Mouse (Mus musculus) frontal cortex, postnatal 25 days (tissue): Measurements from ENCODE around the gene Eefsec.

Experiments used
- DNase-seq, 2 experiments: peaks; one replicate each; pipeline ENCODE4 v3.0.0; 2022; ENCODE audit warnings: low spot score in 2 of 2

The Eefsec gene

GRCm38 (mm10) chr6:88262160-88262559, 184.2 kb downstream of the Eefsec start:
- peak in 1 of 2 experiments; percentile 12 for DNase-seq

DNA sequence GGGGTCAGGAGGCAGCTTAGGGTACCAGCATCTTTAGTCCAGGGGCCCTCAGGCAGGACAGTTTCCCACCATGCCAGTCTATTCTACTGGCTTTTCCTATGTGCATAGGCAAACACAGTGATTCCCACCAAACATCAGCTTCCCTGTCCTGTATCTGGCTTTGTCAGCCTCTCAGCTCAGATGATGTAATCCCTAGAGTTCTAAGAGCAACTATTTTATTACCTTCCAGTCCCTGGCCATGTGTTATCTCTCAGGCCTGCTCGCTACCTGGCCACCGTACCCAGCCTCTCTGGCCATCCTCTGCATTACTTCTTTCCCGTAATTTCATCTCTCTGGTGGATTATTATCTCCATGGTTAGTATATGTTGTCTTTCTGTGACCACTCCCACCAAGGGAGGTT, 185.7 kb downstream of the Eefsec start:
- DNase-seq: no peak

GRCm38 (mm10) chr6:88259621-88260020, 186.7 kb downstream of the Eefsec start:
- no peak for DNase-seq

DNA sequence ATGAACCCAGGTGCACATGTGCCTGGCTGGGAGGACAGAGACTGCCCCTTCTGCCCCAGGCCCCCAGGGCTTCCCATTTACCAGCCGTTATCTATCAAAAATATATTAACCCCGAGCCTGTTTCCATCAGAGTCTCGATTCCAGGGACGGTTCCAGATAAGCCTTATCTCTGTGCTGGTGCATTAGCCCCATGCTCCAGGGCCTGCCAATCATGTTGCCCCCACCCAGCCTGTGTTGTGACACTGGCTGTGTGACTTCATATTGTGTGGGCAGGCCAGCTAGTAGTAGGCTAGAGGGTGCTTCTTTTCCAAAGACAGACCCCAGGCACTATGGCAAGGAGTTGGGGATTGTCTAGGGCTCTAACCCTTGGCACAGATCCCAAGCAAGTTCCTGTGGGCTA, 190.9 kb downstream of the Eefsec start:
- no peak for DNase-seq

DNA sequence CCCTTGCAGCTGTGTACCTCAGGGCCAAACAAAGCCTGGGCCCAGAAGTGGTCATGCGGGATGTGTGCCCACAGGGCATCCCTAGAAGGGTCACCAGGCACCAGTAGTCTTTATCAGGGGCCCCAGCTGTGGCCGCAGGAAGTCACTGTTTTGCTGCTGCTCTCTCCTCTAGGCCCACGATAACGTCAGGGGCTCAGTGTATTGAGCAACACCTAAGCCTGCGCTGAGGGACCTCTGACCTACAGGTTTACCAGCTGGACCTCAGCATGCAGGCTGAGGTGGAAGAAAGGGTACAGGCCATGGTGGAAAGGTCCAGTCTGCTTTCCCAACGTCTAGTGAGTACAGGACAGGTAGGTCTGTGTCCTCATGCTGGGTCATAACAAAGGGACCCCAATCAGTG, 192.3 kb downstream of the Eefsec start:
- no peak for DNase-seq

DNA sequence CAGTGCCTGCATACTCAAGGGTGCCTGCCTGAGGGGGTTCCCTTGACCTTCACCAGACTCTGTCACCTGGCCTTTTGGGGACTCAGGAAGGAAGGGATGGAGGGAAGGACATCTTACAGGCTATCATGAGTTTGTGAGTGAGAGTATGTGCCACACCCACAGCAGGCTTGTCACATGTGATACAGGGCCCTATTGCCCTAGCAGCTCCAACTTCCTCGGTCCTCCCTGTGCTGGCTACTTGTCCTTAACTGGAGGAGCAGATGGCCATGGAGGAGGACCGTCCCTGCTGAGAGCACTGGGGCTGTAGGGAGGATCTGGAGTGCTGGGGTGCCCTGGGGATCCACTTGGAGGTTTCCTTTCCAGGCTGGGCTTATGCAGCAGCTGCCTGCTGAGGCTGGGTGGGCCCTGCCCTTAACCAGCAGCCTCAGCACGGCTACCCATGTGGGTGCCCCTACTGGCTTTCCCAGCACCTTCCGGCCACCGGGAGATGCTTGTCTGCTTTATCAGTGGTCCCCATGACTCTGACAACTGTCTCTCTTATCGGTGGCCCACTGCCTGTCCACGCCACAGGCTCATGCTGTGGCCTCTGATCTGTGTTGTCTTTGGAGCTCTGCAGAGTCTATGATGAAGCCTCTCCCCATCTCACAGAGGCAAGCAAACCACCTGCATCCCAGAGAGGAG, 194.4 kb downstream of the Eefsec start:
- DNase-seq: no peak

DNA sequence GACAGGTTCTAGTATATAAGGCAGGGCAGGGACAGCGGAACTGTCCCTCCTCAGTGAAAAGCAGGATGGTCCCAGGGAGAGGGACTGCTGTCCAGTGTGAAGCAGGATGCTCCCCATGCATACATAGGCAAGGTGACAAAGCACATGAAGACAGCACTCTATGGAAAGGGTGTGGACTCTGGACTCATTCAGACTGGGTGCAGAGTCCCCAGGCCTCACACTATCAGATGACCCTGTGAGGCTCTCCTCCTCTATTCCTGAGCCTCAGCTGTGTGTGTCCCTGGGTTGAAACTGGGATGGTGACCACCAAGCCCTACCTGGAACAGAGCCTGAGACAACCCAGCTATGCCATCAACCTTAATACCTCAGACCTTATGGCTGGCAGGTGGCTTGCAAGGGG, 194.9 kb downstream of the Eefsec start:
- no peak for DNase-seq

DNA sequence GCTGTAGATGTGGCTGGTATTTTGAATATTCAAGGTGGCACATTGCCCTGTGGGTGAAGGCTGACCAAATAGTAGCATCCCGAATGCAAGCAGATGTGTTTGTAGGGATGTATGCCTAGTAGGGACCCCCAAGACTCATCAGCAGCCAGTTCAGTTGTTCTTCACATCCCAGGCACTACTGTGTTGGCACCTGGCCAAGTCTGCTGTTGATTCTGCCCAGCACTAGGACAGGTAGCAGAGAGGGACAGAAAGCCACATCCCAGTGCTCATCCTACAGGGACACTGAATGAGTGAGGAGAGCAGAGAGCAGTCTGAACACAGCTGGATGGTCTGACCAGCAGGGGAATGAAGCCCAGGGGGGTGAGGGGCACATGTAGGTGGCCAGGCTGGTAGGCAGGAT, 197.1 kb downstream of the Eefsec start:
- DNase-seq: no peak

DNA sequence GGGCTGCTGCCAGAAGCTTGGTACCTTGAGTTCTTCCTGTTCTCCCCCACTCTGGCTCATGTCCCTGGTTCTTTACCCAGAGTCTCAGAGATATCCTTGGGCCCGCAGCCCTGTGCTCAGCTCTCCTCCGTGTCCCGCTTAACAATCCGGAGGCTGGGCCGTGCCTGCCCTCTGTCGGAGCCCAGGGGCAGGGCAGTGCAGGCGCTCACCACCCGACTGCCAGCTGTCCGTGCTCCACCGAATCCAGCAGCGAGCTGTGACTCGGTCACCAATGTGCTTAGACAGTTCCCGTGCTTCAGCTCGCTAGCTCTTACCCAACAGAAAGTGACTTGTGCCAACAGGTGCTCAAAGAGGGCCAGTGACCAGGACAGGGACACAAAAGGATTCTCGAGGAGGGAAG, 203.7 kb downstream of the Eefsec start:
- DNase-seq: peak in 1 of 2 experiments; percentile 12

GRCm38 (mm10) chr6:88236513-88236912, 209.8 kb downstream of the Eefsec start:
- DNase-seq: no peak

DNA sequence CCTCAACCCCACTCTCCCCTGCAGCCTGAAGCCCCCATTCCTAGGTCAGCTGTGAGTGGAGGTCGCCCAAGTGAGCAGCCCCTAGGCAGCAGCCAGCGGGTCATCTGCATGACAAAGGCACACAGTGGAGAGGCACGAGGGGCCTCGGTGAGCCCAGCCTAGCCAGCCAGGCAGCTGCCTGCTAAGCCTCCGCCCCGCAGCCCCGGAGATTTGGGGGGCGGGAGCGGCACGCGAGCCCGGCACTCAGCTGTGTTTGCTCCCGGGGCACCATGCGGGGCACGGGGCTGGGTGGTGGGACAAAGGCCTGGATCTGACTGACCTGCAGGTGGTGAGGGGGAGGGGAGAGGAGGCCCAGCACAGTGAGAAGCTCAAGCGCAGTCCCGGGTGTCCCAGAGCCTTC, 210.4 kb downstream of the Eefsec start:
- DNase-seq: no peak

- DNase-seq: no peak
Observed at GRCm38 (mm10) chr6:88235461-88235860, 210.9 kb downstream of the Eefsec start.

GRCm38 (mm10) chr6:88233996-88234395, 212.3 kb downstream of the Eefsec start:
- DNase-seq: no peak

DNA sequence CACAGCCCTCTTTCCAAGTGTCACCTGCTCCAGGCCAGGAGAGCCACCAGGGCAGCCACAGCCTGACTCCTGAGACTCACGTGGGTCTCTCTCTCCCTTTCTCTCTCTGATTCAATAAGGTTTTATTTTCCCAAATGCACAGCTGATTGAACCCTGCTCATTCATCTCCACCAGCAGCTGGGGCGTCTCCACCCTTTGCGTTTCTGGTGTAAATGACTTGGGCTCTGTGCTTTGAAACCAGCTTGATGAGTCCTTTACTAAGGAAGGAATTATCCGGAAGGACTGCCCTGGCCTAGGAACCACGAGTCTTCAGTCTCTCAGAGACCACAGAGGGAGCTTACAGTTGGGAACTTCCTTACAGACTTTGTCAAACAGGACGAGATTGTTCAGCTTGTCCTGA, 214.1 kb downstream of the Eefsec start:
- no peak for DNase-seq

GRCm38 (mm10) chr6:88231821-88232220, 214.5 kb downstream of the Eefsec start:
- DNase-seq: no peak

- no peak for DNase-seq
Observed at GRCm38 (mm10) chr6:88229221-88229620, 217.1 kb downstream of the Eefsec start.

DNA sequence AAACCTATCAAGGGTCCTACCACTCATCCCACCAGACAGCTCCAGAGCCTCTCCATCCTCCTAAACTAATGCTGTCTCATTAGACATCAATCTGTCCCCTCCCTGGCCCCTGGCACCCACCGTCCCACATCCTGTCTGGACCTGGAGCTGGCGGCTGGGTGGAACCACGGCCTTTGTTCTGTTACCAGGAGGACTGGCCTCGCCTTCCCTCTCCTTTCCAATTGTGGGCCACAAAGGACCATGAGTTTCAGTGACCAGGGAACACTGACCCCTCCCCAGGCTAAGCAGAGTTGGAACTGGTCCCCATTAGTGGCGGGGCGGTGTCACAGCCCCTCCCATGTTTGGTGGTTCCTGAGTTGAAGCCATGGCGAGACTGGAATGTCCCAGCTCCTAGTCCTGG, 218.8 kb downstream of the Eefsec start:
- no peak for DNase-seq

- no peak for DNase-seq
Observed at GRCm38 (mm10) chr6:88226570-88226994, 219.8 kb downstream of the Eefsec start.

DNA sequence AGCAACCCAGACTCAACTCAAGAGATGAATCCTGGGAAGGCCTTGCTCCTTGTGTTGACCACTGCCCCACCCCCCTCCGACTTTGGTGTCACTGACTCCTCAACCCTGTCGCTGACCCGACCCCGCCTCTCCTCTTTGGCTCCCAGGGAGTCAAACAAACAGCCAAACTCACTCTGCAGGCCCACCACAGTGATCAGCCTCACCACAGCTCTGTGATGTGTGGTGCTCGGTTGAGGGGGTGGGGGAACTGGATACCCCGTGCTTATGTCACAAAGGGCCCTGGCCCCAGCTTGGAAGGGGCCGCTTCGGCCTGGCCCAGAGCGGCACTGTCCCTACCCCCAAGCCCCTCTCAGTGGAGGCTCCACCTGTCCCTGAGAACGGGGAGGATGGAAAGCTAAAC, 224.4 kb downstream of the Eefsec start, which contains the start of gene Dnajb8:
Gene Dnajb8 (plus strand): TSS at position 301 of the 400 bp plus-strand sequence.
- DNase-seq: no peak

DNA sequence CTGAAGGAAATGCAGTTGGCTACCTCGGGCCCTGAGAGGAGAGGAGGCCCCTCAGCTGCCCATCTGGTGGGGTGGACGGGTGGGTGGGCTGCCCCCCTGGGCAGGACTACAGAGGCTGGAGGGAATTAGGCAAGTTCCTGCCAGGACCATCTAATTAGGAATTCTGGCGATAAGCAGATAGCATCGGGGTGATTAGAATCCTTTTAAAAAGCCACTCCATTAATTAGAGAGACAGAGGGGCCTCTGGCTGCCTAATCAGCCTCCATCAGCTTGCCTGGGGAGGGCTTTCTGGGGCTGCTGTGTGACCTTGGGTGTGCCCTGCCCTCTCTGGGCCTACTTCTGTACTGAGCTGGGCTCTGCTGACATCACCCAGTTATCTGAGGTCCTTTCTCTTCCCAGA, 227.2 kb downstream of the Eefsec start:
- DNase-seq: no peak

DNA sequence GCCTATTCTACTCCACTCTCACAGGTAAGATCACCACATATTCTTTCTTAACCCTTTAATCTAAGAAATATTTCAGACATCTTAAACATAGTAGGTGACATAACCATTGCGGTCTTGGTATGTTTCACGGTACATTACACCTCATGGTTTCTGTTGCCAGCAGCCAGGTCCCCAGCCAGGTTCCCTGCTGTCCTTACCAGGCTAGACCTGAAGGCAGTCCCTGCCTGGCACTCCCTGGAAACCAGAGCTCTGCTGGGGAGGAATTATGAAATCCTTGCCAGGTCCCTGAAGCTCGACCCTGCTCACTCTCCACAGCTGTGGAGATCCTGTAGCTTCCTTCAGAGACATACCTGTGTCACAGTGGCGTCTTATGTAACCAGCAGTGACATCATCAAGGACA, 230.1 kb downstream of the Eefsec start:
- no peak for DNase-seq

- DNase-seq: no peak
Observed at GRCm38 (mm10) chr6:88215797-88216196, 230.5 kb downstream of the Eefsec start.

DNA sequence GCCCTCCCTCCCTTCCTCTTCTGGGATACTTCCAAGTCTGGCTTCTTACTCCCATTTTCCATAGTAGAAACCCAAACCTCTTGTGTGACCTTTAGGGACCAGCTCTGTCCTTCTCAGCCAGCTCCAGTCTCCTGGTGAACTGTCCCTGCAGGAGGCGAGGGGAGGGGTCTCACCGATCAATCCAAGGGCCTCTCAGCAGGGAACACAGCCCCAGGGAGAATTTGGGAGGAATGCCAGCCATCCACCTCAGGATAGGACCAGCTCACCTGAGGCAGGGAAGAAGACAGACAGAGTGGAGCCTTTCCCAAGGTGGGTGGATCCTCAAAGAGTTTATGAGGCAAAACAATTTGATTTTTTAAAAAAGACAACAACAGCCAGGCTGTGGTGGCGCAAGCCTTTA, 236.2 kb downstream of the Eefsec start:
- DNase-seq: no peak

- DNase-seq: no peak
Observed at GRCm38 (mm10) chr6:88209453-88209852, 236.9 kb downstream of the Eefsec start.
